Mouse (Mus musculus): Measurements from ENCODE around the gene Dzip1l.
"Not testable (repeated sequence)": the region's sequence is repeated elsewhere in the genome, so short reads cannot be mapped to it uniquely, and the experiment has no call there.

Gene Dzip1l

GRCm38 (mm10) chr9:99629281-99630011 is at the start of gene Dzip1l:
Gene Dzip1l, plus strand, starts transcription at chr9:99629496.
- in situ Hi-C loops (cut with MboI; ENCODE audit: low pct_unique_long_range_greater_than_20kb in 1 of 2, low sequenced_read_pairs in 2 of 2, unreplicated experiment in 1 of 2): no loop called here

- in situ Hi-C loops (cut with MboI; ENCODE audit: low pct_unique_long_range_greater_than_20kb in 1 of 2, low sequenced_read_pairs in 2 of 2, unreplicated experiment in 1 of 2): no loop called here
Observed at GRCm38 (mm10) chr9:99580655-99581054, 48.6 kb upstream of the Dzip1l start.

- in situ Hi-C loops (cut with MboI; ENCODE audit: low pct_unique_long_range_greater_than_20kb in 1 of 2, low sequenced_read_pairs in 2 of 2, unreplicated experiment in 1 of 2): no loop called here
Observed at GRCm38 (mm10) chr9:99587505-99588202, 41.6 kb upstream of the Dzip1l start.

GRCm38 (mm10) chr9:99591144-99591543 is 38.2 kb upstream of the Dzip1l start:
- in situ Hi-C loops (cut with MboI; ENCODE audit: low pct_unique_long_range_greater_than_20kb in 1 of 2, low sequenced_read_pairs in 2 of 2, unreplicated experiment in 1 of 2): loop anchor here in 1 of 2 experiments (5.0 kb wide), 1 partner anchor 71 kb away; no protein-coding TSS in a partner anchor

GRCm38 (mm10) chr9:99599127-99599526 is 30.2 kb upstream of the Dzip1l start:
- in situ Hi-C loops (cut with MboI; ENCODE audit: low pct_unique_long_range_greater_than_20kb in 1 of 2, low sequenced_read_pairs in 2 of 2, unreplicated experiment in 1 of 2): not testable (repeated sequence)

GRCm38 (mm10) chr9:99603566-99603965 is 25.7 kb upstream of the Dzip1l start:
- in situ Hi-C loops (cut with MboI; ENCODE audit: low pct_unique_long_range_greater_than_20kb in 1 of 2, low sequenced_read_pairs in 2 of 2, unreplicated experiment in 1 of 2): no loop called here

- in situ Hi-C loops (cut with MboI; ENCODE audit: low pct_unique_long_range_greater_than_20kb in 1 of 2, low sequenced_read_pairs in 2 of 2, unreplicated experiment in 1 of 2): no loop called here
Observed at GRCm38 (mm10) chr9:99612202-99612601, 17.1 kb upstream of the Dzip1l start, which contains the start of gene A4gnt. Gene A4gnt, plus strand, starts transcription at chr9:99612502.

GRCm38 (mm10) chr9:99619688-99620087 is 9.6 kb upstream of the Dzip1l start:
- in situ Hi-C loops (cut with MboI; ENCODE audit: low pct_unique_long_range_greater_than_20kb in 1 of 2, low sequenced_read_pairs in 2 of 2, unreplicated experiment in 1 of 2): no loop called here

- in situ Hi-C loops (cut with MboI; ENCODE audit: low pct_unique_long_range_greater_than_20kb in 1 of 2, low sequenced_read_pairs in 2 of 2, unreplicated experiment in 1 of 2): no loop called here
Observed at GRCm38 (mm10) chr9:99620196-99620595, 9.1 kb upstream of the Dzip1l start.

- in situ Hi-C loops (cut with MboI; ENCODE audit: low pct_unique_long_range_greater_than_20kb in 1 of 2, low sequenced_read_pairs in 2 of 2, unreplicated experiment in 1 of 2): no loop called here
Observed at GRCm38 (mm10) chr9:99622034-99622433, 7.3 kb upstream of the Dzip1l start.

GRCm38 (mm10) chr9:99622966-99623365 is 6.3 kb upstream of the Dzip1l start:
- in situ Hi-C loops (cut with MboI; ENCODE audit: low pct_unique_long_range_greater_than_20kb in 1 of 2, low sequenced_read_pairs in 2 of 2, unreplicated experiment in 1 of 2): no loop called here

- in situ Hi-C loops (cut with MboI; ENCODE audit: low pct_unique_long_range_greater_than_20kb in 1 of 2, low sequenced_read_pairs in 2 of 2, unreplicated experiment in 1 of 2): no loop called here
Observed at GRCm38 (mm10) chr9:99624117-99624516, 5.2 kb upstream of the Dzip1l start.

- in situ Hi-C loops (cut with MboI; ENCODE audit: low pct_unique_long_range_greater_than_20kb in 1 of 2, low sequenced_read_pairs in 2 of 2, unreplicated experiment in 1 of 2): no loop called here
Observed at GRCm38 (mm10) chr9:99628581-99628980, 715 bp upstream of the Dzip1l start.

GRCm38 (mm10) chr9:99630071-99630470 is 775 bp downstream of the Dzip1l start:
- in situ Hi-C loops (cut with MboI; ENCODE audit: low pct_unique_long_range_greater_than_20kb in 1 of 2, low sequenced_read_pairs in 2 of 2, unreplicated experiment in 1 of 2): no loop called here

GRCm38 (mm10) chr9:99630528-99631125 is 1.3 kb downstream of the Dzip1l start:
- in situ Hi-C loops (cut with MboI; ENCODE audit: low pct_unique_long_range_greater_than_20kb in 1 of 2, low sequenced_read_pairs in 2 of 2, unreplicated experiment in 1 of 2): no loop called here

- in situ Hi-C loops (cut with MboI; ENCODE audit: low pct_unique_long_range_greater_than_20kb in 1 of 2, low sequenced_read_pairs in 2 of 2, unreplicated experiment in 1 of 2): no loop called here
Observed at GRCm38 (mm10) chr9:99631781-99632180, 2.5 kb downstream of the Dzip1l start.

- in situ Hi-C loops (cut with MboI; ENCODE audit: low pct_unique_long_range_greater_than_20kb in 1 of 2, low sequenced_read_pairs in 2 of 2, unreplicated experiment in 1 of 2): no loop called here
Observed at GRCm38 (mm10) chr9:99632264-99632663, 3.0 kb downstream of the Dzip1l start.

- in situ Hi-C loops (cut with MboI; ENCODE audit: low pct_unique_long_range_greater_than_20kb in 1 of 2, low sequenced_read_pairs in 2 of 2, unreplicated experiment in 1 of 2): no loop called here
Observed at GRCm38 (mm10) chr9:99636776-99637175, 7.5 kb downstream of the Dzip1l start.

GRCm38 (mm10) chr9:99637227-99637626 is 7.9 kb downstream of the Dzip1l start:
- in situ Hi-C loops (cut with MboI; ENCODE audit: low pct_unique_long_range_greater_than_20kb in 1 of 2, low sequenced_read_pairs in 2 of 2, unreplicated experiment in 1 of 2): no loop called here
